Mouse (Mus musculus): ENCODE data around the gene Serpina3a. TPM values are rescaled to one million over a fixed set of nuclear protein-coding genes. Genes with fewer than 3 reads are reported as not detected.

Gene Serpina3a
- polyA plus RNA-seq, 1 experiment from 2014 or later: not detected

GRCm38 (mm10) chr12:104151989-104152388 lies 39.5 kb downstream of the Serpina3a start:
- no peaks in the 10 kb centered on the region for H3K9me3 ChIP-seq
- H3K9ac ChIP-seq: no peak overlapping the region
- WGBS: 89% methylated on average over 2 of the region's 2 CpGs
- no peaks in the 10 kb centered on the region for H3K36me3 ChIP-seq (replicated peaks)
- H3K27me3 ChIP-seq: no peaks in the 10 kb centered on the region
- ATAC-seq (ENCODE audit: low FRiP score): no peak
- H3K4me3 ChIP-seq (replicated peaks): no peak overlapping the region
- no peak overlapping the region for H3K27ac ChIP-seq
- no peaks in the 10 kb centered on the region for H3K4me1 ChIP-seq
- H3K4me2 ChIP-seq: no peak overlapping the region

- WGBS: 88% methylated on average over 3 of the region's 3 CpGs
- H3K9ac ChIP-seq: no peak overlapping the region
- no peaks in the 10 kb centered on the region for H3K4me1 ChIP-seq
- no peak for ATAC-seq (ENCODE audit: low FRiP score)
- no peak overlapping the region for H3K4me2 ChIP-seq
- no peak overlapping the region for H3K27ac ChIP-seq
- H3K27me3 ChIP-seq: no peaks in the 10 kb centered on the region
- no peak overlapping the region for H3K4me3 ChIP-seq (replicated peaks)
- H3K36me3 ChIP-seq (replicated peaks): no peaks in the 10 kb centered on the region
- no peaks in the 10 kb centered on the region for H3K9me3 ChIP-seq
These were observed 40.6 kb downstream of the Serpina3a start for GRCm38 (mm10) chr12:104153041-104153645.

DNA sequence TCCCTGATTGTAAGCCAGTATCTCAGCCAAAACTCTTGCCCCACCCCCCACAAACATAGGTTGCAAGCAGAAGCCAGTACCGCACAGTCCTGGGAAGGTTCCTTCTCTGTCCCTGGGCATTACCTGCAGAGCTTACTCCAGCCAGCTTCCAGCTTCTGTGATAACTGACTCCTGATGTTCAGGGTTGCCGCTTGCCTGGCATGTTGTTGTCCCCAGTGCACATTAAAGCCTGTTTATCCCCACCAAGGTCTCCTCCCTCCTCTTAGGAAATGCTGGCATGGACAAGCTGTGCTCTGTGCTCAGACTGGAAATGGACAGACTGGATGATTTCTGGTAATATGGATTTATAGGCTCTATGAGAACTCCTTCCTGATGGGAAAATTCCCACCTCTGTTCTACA lies 41.1 kb downstream of the Serpina3a start, which contains the start of gene Serpina3c:
Serpina3c (minus strand) TSS at position 215 of the 400 bp plus-strand sequence.
- H3K4me2 ChIP-seq: no peak within 1 kb of the TSS
- no peak within 1 kb of the TSS for H3K9ac ChIP-seq
- H3K27ac ChIP-seq: no peak within 1 kb of the TSS
- H3K27me3 ChIP-seq: no peaks in the 10 kb centered on the region
- no peaks in the 10 kb centered on the region for H3K9me3 ChIP-seq
- 89% methylated on average over 2 of the region's 2 CpGs for WGBS
- no peaks in the 10 kb centered on the region for H3K36me3 ChIP-seq (replicated peaks)
- no peak within 1 kb of the TSS for H3K4me3 ChIP-seq (replicated peaks)
- no peak for ATAC-seq (ENCODE audit: low FRiP score)
- H3K4me1 ChIP-seq: no peaks in the 10 kb centered on the region

Other genes starting within 250 kb of the Serpina3a start
- gene Serpina1a, start 249.2 kb upstream of the Serpina3a start, polyA plus RNA-seq (2016; fragmentation: Nextera tagmentation; extraction: Ambion mirVana): not detected in 2 replicates
- gene Serpina1c, start 207.8 kb upstream of the Serpina3a start, polyA plus RNA-seq (2016; fragmentation: Nextera tagmentation; extraction: Ambion mirVana): not detected in 2 replicates
- not detected in 2 replicates for gene Serpina1e, start 153.7 kb upstream of the Serpina3a start, polyA plus RNA-seq (2016; fragmentation: Nextera tagmentation; extraction: Ambion mirVana)
- not detected in 2 replicates for gene Serpina11, start 122.8 kb upstream of the Serpina3a start, polyA plus RNA-seq (2016; fragmentation: Nextera tagmentation; extraction: Ambion mirVana)
- gene Serpina9, start 99.0 kb upstream of the Serpina3a start, polyA plus RNA-seq (2016; fragmentation: Nextera tagmentation; extraction: Ambion mirVana): not detected in 2 replicates
- not detected in 2 replicates for gene Serpina12, start 68.3 kb upstream of the Serpina3a start, polyA plus RNA-seq (2016; fragmentation: Nextera tagmentation; extraction: Ambion mirVana)
- not detected in 2 replicates for gene Serpina5, start 11.6 kb upstream of the Serpina3a start, polyA plus RNA-seq (2016; fragmentation: Nextera tagmentation; extraction: Ambion mirVana)
- gene Serpina3b, start 15.3 kb downstream of the Serpina3a start, polyA plus RNA-seq (2016; fragmentation: Nextera tagmentation; extraction: Ambion mirVana): not detected in 2 replicates
- not detected in 2 replicates for gene Serpina3c, start 41.1 kb downstream of the Serpina3a start, polyA plus RNA-seq (2016; fragmentation: Nextera tagmentation; extraction: Ambion mirVana)
- gene Serpina3f, start 101.8 kb downstream of the Serpina3a start, polyA plus RNA-seq (2016; fragmentation: Nextera tagmentation; extraction: Ambion mirVana): 0.11 and 0.17 TPM in 2 replicates
- gene Serpina3g, start 123.5 kb downstream of the Serpina3a start, polyA plus RNA-seq (2016; fragmentation: Nextera tagmentation; extraction: Ambion mirVana): not detected in 2 replicates
- 0.09 TPM in 1 of 2 replicates, not detected in the other for gene Serpina3i, start 150.4 kb downstream of the Serpina3a start, polyA plus RNA-seq (2016; fragmentation: Nextera tagmentation; extraction: Ambion mirVana)
- gene Serpina3j, start 201.8 kb downstream of the Serpina3a start, polyA plus RNA-seq (2016; fragmentation: Nextera tagmentation; extraction: Ambion mirVana): not detected in 2 replicates
- gene Serpina3k, start 225.8 kb downstream of the Serpina3a start, polyA plus RNA-seq (2016; fragmentation: Nextera tagmentation; extraction: Ambion mirVana): not detected in 2 replicates
- gene Serpina3m, start 225.8 kb downstream of the Serpina3a start, polyA plus RNA-seq (2016; fragmentation: Nextera tagmentation; extraction: Ambion mirVana): not detected in 2 replicates